Mouse (Mus musculus) ES-E14 (cell line): ENCODE measurements around the gene Stc2. TPM values are rescaled to one million over a fixed set of nuclear protein-coding genes. Genes with fewer than 3 reads are reported as not detected.

ENCODE experiments used
- DNase-seq: peaks from one replicate; pipeline ENCODE4 v3.0.0-alpha.2; 2013; ENCODE audit warnings: low read depth, low spot score
- H3K27ac ChIP-seq: 2 replicates; pipeline ENCODE4 v1.5.1; 2012; ENCODE audit warnings: low read depth, mild to moderate bottlenecking, low read length, moderate library complexity, mixed read lengths; ENCODE audit not compliant: poor library complexity, insufficient read depth, severe bottlenecking
- H3K36me3 ChIP-seq: 2 replicates; pipeline ENCODE4 v1.6.1; 2012; ENCODE audit warnings: mild to moderate bottlenecking, low read length, moderate library complexity, mixed read lengths; ENCODE audit not compliant: control insufficient read depth, poor library complexity, insufficient read depth, severe bottlenecking
- H3K4me1 ChIP-seq, 2 experiments: fragments of 150-350 bp in 1 of 2; sonication (generic) in 1 of 2; 2 replicates each; pipeline ENCODE4 v1.6.1; 2012; ENCODE audit warnings: low read length in 2 of 2, mild to moderate bottlenecking in 1 of 2, mixed read lengths in 1 of 2; ENCODE audit not compliant: control insufficient read depth in 2 of 2, insufficient read depth in 2 of 2, poor library complexity in 1 of 2
- H3K4me3 ChIP-seq, 2 experiments: fragments of 150-350 bp in 1 of 2; sonication (generic) in 1 of 2; 2 replicates each; pipeline ENCODE4 v1.5.1; 2012; ENCODE audit warnings: low read length in 2 of 2, low read depth in 1 of 2, mild to moderate bottlenecking in 1 of 2, mixed read lengths in 1 of 2; ENCODE audit not compliant: insufficient read depth in 1 of 2, poor library complexity in 1 of 2, severe bottlenecking in 1 of 2
- H3K9ac ChIP-seq: 2 replicates; pipeline ENCODE4 v1.6.1; 2012; ENCODE audit warnings: low read depth, mild to moderate bottlenecking, low read length, mixed read lengths; ENCODE audit not compliant: poor library complexity, insufficient read depth, severe bottlenecking
- H3K9me3 ChIP-seq: fragments of 150-350 bp; sonication (generic); 2 replicates; pipeline ENCODE4 v1.6.1; 2012; ENCODE audit warnings: low read depth, mild to moderate bottlenecking, low read length; ENCODE audit not compliant: control insufficient read depth, insufficient read depth
- CHD2 ChIP-seq: IDR thresholded peaks from 2 replicates; pipeline ENCODE4 v1.6.1; 2014; ENCODE audit warnings: mild to moderate bottlenecking, low read depth, low read length, inconsistent platforms
- HCFC1 ChIP-seq: IDR thresholded peaks from 2 replicates; pipeline ENCODE4 v1.6.1; 2012; ENCODE audit warnings: low read length, inconsistent platforms, borderline replicate concordance; ENCODE audit not compliant: insufficient read depth
- MAFK ChIP-seq: IDR thresholded peaks from 2 replicates; pipeline ENCODE4 v1.6.1; 2014; ENCODE audit warnings: mild to moderate bottlenecking, low read depth, low read length, inconsistent platforms; ENCODE audit not compliant: insufficient read depth
- ZC3H11A ChIP-seq: IDR thresholded peaks from 2 replicates; pipeline ENCODE4 v1.6.1; 2012; ENCODE audit warnings: low read depth, mild to moderate bottlenecking, inconsistent platforms, low read length, borderline replicate concordance
- ZNF384 ChIP-seq: IDR thresholded peaks from 2 replicates; pipeline ENCODE4 v1.6.1; 2012; ENCODE audit warnings: low read depth, low read length, inconsistent platforms
- in situ Hi-C, 2 experiments: fragments of 600-800 bp; cut with MboI; formaldehyde crosslinking; loops; one replicate each; pipeline ENCODE4 v1.15.1; 2025; ENCODE audit warnings: low sequenced_read_pairs in 2 of 2, inconsistent platforms in 1 of 2; ENCODE audit not compliant: unreplicated experiment in 2 of 2
- total RNA-seq: library from RNA; depleted of rRNA; stranded (reverse); fragments of 300-350 nt; gene quantifications from 2 replicates; pipeline ENCODE4 v1.2.3, GENCODE M21; 2012

Gene Stc2
- total RNA-seq, 1 experiment, result 13.6 TPM

DNA sequence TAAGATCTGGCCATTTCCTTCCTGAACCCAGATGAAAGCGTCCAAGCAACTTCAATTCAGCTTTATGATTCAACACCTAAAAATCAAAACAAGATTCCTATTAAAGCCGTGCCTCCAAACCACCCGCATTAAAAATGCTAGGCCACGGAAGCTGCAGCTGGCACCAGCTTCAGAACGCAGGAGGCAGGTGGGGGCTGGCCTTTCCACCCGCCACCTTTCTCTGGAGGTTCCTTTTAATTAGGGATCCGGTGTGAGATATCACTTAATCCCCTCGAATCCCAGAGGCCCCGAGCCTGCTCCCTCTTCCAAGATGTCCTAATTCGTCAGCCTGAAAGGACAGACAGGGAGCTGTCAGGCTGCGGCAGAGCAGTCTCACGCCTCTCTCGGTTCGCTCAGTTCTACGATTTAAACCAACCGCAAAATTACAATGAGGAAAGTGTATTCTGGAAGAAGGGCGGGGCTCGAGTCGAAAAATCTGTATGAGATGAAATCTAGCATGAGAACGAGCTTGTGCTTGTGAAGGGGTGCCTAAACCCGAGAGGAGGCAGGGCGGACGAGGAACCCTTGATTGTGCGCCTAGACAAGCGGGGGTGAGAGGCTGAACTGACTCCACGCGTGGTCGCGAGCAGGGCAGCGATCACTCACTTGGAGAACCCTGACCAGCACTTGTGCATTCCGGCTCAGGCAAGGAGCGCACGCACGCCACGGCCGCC, 1.5 kb downstream of the Stc2 start:
- Histone ChIP-seq H3K4me3 (peak overlapping the region; percentile 72 to 73), H3K9me3 (no peaks in the 10 kb centered on the region), H3K4me1 (peaks cover 0 to 4% of the 10 kb centered on the region in 2 experiments; a peak in 1 of 4 replicates), H3K27ac (no peak overlapping the region), H3K36me3 (peaks cover 13% of the 10 kb centered on the region; the same call in 1 of the 2 replicates), H3K9ac (peak overlapping the region; percentile 77)
- no peak for TF ChIP-seq MAFK
- no peak for TF ChIP-seq HCFC1
- TF ChIP-seq CHD2, result no peak
- TF ChIP-seq ZNF384, result no peak
- no peak for TF ChIP-seq ZC3H11A
- DNase-seq, result no peak
- in situ Hi-C loops, result loop anchor here in 1 of 2 experiments (25.0 kb wide), 1 partner anchor 706 kb away; no protein-coding TSS in a partner anchor

DNA sequence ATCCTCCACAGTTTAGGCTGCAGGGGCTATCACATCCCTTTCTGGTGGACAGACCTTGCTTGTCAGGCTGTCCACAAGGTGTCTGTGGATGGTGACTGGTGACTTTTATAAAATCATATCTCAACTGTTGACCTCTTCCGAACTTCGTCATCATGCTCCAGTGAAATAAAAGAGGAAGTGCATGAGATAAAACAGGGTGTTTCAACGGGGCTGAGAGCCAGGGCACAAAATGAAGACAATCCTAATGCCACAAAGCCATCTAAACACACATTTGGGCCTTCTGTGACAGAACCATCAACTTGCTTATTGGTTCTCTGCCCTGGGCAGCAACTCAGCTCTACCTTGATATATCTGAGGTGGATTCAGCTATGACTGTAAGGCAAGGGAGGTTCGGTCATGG, 3.0 kb downstream of the Stc2 start:
- peaks cover 0 to 4% of the 10 kb centered on the region in 2 experiments; a peak in 1 of 4 replicates for H3K4me1 ChIP-seq
- H3K9ac ChIP-seq, result no peak overlapping the region
- in situ Hi-C loops, result loop anchor here in 1 of 2 experiments (25.0 kb wide), 1 partner anchor 705 kb away; no protein-coding TSS in a partner anchor
- TF ChIP-seq ZC3H11A (no peak), HCFC1 (no peak), MAFK (no peak), ZNF384 (no peak), CHD2 (no peak)
- H3K36me3 ChIP-seq, result peaks cover 13% of the 10 kb centered on the region; the same call in 1 of the 2 replicates
- DNase-seq, result no peak
- H3K4me3 ChIP-seq, result no peak overlapping the region
- H3K27ac ChIP-seq, result no peak overlapping the region
- H3K9me3 ChIP-seq, result no peaks in the 10 kb centered on the region

DNA sequence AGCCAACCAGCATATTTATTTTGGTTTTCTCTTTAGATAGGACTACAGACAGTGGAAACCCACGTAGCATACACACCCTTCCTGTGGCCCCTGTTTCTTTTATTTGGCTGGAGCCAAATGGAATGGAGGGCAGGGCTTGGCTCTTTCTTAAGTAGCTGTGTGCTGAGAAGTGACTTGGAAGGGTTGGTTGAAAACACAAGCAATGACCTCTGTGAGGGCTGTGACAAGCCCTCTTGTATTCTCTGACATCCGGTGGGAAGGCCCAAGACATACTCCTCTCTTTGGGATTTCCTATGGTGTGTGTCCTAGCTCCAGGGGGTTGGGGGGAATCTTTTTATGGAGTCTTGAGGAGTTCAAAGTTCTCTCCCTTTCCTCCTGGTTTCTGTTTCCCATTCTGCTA, 3.5 kb downstream of the Stc2 start:
- no peak for TF ChIP-seq ZNF384
- TF ChIP-seq MAFK, result no peak
- no peak for TF ChIP-seq HCFC1
- no peak for TF ChIP-seq CHD2
- no peak for TF ChIP-seq ZC3H11A
- Histone ChIP-seq H3K9ac (no peak overlapping the region), H3K27ac (no peak overlapping the region), H3K4me1 (peaks cover 0 to 1% of the 10 kb centered on the region in 2 experiments; a peak in 1 of 4 replicates), H3K9me3 (no peaks in the 10 kb centered on the region), H3K4me3 (no peak overlapping the region), H3K36me3 (peaks cover 13% of the 10 kb centered on the region; the same call in 1 of the 2 replicates)
- in situ Hi-C loops, result loop anchor here in 1 of 2 experiments (25.0 kb wide), 1 partner anchor 704 kb away; no protein-coding TSS in a partner anchor
- no peak for DNase-seq

DNA sequence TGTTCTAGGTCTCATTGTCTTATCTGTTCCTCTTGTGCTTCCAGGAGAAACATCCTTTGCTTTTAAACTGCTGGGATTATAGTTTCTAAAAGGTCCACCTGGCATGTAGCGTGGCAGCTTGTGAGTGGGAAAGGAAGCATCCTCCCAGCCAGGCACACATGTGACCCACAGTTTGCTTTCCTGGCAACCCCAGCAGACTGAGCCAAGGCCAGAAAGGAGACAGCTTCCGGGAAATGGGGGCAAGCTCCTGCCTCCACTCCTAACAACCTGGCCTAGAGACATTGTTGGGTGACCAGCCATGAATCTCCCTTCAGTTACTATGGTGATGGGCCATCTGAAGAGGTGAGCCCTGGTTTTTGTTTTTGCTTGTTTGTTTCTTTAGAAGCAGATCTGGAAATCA, 3.9 kb downstream of the Stc2 start:
- no peak overlapping the region for H3K4me3 ChIP-seq
- no peaks in the 10 kb centered on the region for H3K4me1 ChIP-seq
- H3K36me3 ChIP-seq, result peaks cover 13% of the 10 kb centered on the region; the same call in 1 of the 2 replicates
- in situ Hi-C loops, result loop anchor here in 1 of 2 experiments (25.0 kb wide), 1 partner anchor 704 kb away; no protein-coding TSS in a partner anchor
- no peak overlapping the region for H3K27ac ChIP-seq
- H3K9ac ChIP-seq, result no peak overlapping the region
- H3K9me3 ChIP-seq, result no peaks in the 10 kb centered on the region
- no peak for DNase-seq
- TF ChIP-seq ZC3H11A (no peak), ZNF384 (no peak), CHD2 (no peak), MAFK (no peak), HCFC1 (no peak)
